Mouse (Mus musculus): ENCODE results near the gene Pvalb.

Gene Pvalb

DNA sequence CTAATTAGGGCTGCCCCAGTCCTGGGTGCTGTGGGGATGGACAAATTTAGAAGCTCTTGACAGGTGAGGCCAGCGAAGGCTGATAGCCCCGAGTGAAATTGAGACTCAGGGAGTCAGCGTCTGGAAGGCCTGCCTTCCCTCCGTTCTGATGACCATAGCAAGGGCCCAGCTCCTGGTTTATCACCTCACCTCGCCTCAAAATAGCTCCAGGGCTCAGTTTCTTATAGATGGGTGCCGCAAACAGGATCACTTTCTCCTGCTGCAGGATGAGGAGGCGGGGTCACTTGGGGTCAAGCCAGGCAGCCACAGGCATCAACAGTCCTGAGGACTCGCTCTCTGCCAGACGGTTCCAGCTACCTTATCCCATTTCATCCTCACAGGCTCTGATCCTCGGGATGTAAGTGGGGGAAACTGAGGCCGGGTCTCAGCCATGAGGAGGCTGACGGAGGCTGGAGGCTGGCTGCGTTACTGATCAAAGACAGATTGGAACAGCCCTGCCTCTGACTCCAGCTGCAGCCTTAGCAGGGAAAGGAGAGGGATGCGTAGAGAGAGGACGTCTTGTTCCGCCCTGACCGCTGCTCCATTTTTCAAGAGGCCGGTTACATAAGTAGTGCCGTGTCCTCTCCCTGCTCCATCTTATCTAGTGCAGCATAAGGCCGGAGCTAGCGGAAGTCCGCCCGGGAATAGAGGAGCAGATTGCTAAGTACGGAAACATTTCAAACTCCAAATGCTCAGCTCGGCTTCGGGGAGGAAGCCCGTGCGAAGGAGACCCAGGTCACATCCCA lies 10.9 kb downstream of the Pvalb start:
- peak; percentile 91 for DNase-seq (ENCODE audit: low read depth, low spot score)

DNA sequence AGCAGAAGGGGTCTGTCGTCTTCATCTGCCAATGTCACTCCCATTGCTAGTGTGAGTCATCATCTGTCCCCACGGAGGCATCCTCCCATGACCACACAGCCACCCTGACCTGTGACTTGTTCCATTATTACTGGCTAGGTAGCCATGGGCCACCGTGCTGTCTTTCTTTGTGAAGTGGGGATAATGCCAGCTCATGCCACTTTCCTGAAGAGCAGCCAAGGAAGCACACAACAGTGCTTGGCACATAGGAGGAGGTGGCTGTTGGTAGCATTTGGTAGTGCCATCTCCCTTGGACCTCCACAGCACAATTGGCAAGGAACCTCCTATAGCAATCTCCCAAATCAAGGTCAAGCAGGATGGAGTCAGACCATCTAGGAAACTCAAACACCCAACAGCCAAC lies 11.9 kb downstream of the Pvalb start:
- peak; percentile 64 for DNase-seq (ENCODE audit: low read depth, low spot score)

DNA sequence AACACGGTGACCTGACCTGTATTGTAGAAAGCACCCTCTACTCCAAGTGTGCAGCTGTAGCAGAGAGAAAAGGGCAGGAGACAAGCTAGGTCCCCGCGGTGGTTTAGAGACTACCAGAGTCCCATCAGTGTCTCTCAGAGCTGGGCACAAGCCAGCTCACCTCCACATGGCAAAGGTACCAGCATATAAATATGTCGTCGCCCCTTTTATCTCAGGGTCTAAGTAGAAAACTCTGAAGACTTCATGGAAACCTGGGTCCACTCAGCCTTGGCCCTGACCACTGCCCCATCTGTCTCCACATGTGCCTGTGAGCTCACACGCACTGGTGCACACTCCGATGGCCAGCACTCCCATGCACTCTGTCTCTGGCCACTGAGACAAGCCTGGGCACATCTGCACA lies 16.6 kb downstream of the Pvalb start:
- peak; percentile 70 for DNase-seq (ENCODE audit: low read depth, low spot score)

DNA sequence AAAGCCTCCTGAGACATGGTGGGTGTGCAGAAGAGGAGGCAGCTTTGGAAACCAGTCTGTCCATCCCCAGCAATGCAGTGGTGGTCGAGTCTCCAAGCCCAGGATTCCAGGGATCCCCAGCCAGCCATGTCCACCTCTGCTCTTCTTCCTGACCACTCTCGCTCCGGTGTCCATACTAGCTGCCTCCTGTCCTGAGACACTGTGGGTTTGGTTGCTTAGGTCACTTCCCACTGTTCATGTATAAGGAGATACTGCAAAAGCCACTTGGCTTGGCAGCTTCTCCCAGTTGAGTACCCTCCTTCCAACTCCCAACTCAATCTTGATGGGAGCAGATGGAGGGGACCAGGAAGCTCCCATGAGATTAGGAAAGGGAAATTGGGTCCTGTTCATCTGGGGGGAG lies 17.7 kb downstream of the Pvalb start:
- DNase-seq (ENCODE audit: low read depth, low spot score), result peak; percentile 77

DNA sequence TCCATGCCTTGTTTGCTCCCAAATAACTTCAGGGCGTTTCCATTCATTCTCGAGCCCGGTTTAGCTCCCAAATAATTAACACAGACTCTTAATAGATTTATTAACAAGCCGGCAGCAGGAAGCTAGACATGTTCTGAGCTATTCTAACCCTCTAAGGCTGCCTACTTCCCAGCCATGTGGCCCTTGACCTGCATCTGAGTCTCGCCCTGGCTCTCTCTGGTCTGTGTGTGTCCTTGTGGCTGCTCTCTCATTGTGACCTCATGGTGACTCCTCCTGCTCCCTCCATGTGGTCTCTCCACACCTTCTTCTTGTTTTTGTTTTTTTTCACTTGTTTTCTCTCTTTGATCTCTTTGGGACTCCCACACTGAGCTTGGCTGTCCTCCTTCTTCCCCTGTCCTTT lies 19.3 kb downstream of the Pvalb start:
- DNase-seq (ENCODE audit: low read depth, low spot score), result peak; percentile 70

DNA sequence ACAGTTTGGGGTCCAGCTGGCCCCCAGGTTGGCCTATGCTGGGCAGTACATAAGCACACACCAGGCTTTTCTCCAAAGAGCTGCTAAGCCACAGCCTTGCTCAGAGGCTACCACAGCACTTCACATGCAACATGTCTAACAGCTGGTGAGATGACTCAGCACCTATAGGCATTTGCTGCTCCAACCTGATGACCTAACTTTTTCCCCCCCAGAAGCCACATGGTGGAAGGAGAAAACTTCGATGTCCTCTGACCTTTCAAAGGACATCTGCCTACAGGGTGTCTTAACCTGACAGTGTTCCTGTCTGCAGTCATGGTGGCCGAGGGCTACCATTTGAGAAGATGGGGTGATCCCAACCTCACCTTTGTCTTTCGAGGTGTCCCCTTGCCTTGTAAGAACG lies 20.6 kb downstream of the Pvalb start:
- DNase-seq (ENCODE audit: low read depth, low spot score), result peak; percentile 57

DNA sequence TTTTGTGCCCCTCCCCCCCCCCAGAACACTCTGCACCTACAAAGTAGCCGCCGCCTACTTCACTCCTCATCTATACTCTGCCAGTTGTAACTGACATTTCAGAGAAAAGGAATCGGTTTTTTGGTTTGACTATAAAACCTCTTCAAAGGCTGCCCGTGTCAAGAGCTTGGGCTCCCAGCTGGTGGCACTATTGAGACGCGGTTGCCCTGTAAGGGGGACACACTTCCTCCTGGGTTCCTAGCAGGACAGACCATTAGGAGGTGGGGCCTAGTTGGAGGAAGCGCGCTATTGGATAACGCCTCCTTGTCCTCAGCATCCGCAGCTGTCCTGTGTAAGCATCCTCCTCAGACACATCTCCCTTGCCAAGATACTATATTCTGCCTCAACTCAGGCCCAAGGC lies 21.3 kb downstream of the Pvalb start:
- peak; percentile 54 for DNase-seq (ENCODE audit: low read depth, low spot score)

DNA sequence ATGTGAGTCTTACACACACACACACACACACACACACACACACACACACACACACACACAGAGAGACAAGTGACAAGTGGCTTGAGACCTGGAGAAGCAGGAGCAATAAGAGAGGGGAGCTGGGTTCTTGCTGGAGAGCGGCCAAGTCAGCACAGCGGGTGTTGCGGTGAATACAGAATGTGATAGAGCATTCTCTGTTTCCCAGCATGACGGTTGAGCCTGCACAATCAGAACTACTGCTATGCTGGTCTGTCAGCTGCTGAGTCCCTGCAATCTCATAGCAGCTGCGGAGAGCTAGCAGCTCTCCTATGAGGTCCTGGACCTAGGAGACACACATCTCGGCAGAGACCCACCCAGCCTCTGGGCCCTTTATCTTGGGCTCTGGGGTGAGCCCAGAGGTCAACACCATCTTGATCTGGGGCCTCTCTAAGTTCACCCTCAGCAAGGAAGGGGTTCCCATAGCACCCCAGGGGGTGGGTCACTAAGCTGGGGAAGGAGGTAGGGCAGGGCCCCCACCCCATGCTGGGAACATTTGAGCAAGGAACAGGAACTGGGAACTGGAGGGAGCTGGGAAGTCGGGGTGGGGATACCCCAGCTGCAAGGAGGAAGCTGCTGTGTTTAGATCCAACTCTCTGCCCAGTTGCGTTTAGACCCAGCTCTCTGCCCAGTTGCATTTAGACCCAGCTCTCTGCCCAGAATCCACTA lies 24.3 kb downstream of the Pvalb start:
- DNase-seq (ENCODE audit: low read depth, low spot score), result no peak

DNA sequence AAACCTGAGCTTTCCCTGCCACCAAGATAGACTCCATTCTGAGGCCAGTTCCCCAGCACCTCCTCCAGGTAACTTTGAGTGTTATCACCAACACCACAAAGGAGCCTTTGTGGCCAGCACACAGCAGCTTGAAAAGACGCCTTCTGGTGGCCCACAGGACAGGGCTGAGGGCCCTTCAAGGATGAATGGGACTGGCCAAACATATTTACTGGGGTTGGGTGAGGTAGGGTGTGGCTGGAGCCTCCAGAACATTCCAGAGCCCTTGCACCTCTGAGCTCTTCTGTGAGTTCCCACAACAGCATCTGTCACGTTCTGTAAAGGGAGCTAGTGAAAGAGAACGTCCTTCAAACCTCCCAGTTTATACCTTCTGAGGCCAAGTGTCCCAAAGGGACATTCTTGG lies 26.4 kb downstream of the Pvalb start:
- DNase-seq (ENCODE audit: low read depth, low spot score), result no peak

DNA sequence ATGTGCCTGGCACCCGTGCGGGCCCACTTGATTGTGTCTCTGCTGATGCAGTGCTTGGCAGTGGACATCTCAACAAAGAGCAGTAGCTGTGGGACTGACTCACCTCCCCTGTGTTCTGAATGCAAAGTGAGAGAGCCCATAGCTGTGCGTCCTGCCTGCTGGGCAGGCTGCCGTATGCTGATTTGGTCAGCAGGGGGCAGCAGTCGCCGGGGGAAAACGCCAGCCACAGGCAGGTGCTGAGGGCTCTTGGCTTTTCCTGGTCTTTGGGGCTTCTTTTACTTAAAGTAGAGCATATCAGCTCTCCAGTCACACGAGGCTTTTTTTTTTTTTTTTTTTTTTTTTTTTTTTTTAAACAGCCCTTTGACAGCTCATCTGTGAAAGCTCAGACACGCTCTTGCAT lies 27.8 kb downstream of the Pvalb start:
- peak; percentile 56 for DNase-seq (ENCODE audit: low read depth, low spot score)

DNA sequence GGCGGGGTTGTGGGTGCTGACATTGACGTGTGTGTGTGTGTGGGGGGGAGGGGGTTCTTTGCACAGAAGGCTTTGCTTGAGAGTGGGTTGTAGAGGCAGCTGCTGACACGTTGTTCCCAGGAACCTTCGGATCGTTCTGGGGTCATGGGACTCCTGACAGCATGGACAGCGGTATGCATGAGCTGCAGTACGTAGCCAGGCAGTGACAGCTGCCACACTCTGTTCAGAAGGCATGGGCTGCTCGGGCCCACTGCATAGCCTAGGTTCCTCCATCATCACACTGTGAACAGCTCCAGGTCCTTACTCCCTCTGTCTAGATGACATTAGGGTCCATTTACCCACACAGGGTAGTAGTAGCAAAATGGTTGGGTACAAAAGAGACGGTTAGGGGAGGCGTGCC lies 28.9 kb downstream of the Pvalb start:
- no peak for DNase-seq (ENCODE audit: low read depth, low spot score)

DNA sequence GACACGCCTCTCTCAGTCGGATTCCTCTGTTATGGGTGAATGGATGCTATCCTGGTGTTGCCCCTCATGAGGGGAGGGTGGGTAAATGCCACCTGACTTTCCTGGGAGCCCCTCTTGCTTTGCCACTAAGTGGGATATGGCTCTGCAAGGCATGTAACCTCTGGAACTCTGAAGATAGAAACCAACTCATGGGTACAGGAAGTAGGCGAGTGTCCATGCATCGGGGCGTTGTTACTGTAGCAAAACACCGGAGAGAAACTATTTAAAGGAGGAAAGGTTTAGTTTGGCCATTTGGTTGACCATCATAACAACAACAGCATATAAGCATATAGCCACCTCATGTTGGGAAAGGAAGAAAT lies 31.3 kb downstream of the Pvalb start:
- DNase-seq (ENCODE audit: low read depth, low spot score), result no peak

DNA sequence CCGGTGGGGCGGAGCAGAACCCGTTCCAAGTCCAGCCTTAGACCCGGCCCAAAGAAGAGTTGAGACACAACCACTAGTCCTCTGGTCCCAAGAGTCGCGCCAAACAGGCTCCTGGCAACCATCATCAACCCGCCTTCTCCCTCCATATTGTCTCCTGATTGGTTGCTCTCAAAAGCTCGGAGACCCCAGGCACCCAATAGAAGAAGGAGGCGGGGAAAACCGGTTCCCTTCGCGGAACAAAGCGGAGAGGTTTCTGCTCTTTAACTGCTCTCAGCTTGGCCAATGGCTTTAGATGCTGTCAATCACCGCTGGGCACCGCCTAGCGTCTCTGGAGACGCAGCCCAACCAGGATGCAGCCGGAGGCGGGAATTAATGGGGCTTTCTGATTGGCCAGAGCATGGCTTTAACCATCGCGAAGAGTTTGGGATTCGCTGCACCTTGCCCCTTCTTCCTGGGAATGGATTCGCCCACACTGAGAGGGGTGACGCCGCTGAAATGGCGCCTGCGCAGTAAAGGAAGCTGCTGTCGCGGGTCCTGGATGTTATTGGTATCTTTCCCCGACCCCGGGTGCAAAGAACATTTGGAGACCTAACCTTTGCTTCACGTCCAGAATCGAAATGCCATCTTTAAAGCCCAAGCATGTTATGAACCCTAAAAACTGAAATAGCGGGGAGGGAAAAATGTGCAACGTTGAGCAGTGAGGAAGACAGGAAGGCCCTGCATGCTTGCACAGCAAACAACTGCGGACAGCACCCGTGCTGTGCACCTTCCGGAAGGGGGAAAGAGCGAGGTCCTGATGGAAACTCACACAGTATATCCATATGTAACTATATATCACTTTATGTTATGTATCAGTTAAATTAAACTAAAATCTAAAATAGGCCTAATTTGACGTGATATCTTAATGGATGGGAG lies 32.0 kb downstream of the Pvalb start, which contains the start of gene Ift27:
Gene Ift27 (minus strand): TSS at position 136 of the 915 bp plus-strand sequence.
- peak; percentile 99 for DNase-seq (ENCODE audit: low read depth, low spot score)

DNA sequence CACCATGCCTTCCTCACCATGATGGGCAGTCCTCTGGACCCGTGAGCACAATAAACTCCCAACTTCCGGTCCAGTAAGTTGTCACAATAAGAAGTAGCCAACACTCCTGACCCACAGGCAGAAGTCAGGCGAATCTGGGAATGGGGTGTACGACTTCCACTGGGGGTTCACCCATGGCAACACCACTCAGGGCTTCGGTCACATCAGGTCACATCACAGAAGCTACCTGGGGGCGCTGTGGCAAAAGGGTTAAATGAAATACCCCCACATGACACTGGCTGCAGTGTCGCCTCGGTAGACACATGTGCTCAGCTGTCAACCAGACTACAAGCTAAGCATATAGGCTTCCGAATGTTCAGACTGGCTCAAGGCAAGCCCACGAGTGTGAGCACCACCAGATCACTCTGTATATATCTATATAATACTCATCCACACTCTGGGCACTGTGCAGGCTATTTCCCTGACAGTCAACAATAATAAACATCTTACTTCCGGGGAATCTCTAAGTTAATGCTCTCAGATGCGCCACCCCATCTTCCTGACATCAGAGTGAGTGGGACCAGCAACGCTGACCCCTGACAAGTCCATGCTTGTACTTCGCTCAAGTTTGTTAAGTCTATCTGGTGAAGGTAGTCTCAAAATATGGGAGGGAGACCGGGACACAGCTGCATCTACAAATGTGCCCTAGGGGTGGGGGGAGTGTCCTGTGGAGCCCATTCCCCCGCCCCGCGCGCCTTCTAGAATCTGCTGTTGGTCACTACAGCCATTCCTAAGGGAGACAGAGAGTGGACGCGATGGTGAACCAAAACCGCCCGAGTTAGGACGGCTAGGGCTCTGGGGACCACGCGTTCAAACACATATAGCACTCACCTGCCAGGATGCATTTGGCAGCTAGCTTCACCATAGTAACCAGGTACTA lies 33.0 kb downstream of the Pvalb start:
- no peak for DNase-seq (ENCODE audit: low read depth, low spot score)

DNA sequence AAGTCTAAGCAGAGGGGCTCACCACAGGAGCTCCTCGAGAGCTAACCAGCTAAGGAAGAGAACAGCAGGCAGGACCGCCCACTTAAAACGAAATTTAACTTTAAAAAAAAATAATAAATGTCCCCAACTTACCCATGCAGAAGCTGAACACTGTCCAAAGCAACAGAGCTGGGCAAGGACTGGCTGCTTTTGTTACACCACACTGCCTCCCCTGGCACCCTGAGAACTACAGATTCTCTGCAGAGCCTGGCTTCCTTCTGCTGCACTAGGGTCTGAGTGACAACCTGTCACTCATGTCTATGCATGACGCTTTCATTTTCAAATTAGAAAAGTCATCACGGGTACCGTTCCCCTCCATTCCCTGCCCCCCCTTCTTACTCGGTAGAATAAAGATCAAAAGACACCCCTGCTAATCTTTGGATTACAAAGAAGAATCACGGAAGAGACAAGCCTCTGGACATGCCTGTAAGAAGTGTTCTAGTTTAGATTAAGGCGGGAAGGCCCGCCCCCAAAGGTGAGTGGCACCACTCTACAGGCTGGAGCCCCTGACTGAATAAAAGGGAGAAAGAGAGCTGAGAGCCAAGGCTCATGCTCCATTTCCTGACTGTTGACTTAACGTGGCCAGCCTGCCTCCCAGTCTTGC lies 33.8 kb downstream of the Pvalb start:
- no peak for DNase-seq (ENCODE audit: low read depth, low spot score)

DNA sequence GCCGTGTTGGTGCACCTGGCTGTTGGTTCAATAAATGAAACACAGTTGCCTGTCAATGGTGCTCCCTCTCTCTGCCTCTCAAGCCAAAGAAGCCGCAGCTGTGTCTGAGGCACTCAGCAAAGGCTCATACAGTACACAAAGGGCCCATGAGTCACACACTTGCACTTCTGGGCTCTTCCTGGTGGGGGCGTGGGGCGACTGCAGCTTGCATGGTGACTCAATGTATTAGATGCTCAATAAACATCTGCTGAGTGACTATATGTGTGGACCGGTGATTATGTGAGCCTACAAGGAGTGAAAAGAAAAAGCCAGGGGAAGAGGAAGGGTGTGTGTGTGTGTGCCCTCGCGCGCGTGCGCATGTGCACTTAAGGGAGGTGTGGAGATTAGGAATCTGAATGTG lies 34.5 kb downstream of the Pvalb start:
- no peak for DNase-seq (ENCODE audit: low read depth, low spot score)

DNA sequence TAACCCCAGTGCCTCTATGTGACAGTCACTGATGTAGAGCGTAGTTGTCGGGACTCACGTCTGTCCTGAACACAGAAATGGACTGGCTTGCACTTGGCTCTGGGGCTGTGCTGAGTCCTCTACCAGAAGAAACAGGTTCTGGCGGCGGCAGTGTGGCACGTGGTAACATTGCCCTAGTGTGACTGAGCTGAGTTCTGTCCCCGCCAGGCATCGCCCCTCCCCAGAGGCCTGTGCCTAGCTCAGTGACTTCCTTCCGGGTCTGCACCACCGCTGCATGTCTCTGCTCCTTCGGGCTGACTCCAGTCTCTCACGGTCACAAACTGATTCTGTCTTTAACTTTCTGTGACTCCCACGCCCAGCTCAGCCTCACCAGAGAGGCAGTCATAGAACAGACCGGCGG lies 35.5 kb downstream of the Pvalb start:
- DNase-seq (ENCODE audit: low read depth, low spot score), result no peak

DNA sequence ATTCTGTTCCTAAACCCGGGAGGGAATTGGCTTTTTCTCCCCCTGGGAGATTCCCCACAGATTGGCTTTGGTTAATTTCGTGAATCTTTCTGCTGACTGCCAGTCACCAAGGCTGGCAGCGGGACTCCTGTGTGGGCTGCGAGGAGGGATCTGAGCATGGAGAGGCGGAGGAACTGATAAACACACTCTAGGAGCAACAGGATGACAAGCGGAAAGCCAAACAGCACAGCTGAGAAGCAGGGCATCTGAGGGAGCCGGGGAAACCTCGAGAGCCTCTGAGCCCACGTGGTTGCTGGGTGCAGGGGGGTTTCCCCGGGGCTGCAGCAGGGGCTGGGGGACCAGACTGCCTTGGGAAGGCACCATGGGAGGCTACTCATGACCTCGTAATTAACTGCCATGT lies 36.6 kb downstream of the Pvalb start:
- DNase-seq (ENCODE audit: low read depth, low spot score), result no peak

DNA sequence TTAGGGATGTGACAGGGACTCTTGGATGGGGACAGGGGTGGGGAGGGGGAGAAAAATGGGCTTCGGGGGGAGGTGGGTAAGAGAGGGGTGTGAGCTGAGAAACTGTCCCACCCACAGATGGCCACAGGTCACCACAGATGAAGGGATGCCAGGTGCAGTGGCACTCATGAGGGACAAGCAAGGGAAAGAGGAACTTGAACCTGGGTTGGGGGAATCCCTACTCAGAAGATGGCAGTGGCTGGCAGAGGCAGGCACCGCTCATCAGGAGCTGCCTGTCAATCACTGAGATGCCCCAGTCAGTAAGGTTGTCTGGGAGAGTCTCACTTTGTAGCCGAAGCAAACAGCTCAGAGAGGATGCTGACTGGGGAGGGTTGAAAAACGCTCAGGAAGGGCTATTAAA lies 40.9 kb downstream of the Pvalb start:
- no peak for DNase-seq (ENCODE audit: low read depth, low spot score)

DNA sequence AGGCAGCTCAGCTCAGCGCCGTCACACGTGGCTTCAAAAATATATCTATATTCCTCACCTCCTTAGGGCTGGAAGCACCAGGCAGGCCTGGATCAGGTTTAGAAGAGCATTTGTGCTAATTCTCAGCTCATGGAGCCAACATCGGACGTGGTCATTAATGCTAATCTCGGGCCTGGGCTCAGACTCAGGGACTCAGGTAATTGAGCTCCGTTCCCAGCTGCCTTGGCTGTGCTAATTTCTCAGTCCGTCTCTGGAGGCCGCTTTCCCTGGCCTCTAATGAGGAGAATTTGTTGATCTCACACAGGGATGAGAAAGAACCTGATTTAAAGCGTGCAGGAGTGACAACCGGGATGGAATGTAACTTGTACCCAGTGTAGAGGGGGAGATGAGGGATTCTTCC lies 41.7 kb downstream of the Pvalb start:
- no peak for DNase-seq (ENCODE audit: low read depth, low spot score)

DNA sequence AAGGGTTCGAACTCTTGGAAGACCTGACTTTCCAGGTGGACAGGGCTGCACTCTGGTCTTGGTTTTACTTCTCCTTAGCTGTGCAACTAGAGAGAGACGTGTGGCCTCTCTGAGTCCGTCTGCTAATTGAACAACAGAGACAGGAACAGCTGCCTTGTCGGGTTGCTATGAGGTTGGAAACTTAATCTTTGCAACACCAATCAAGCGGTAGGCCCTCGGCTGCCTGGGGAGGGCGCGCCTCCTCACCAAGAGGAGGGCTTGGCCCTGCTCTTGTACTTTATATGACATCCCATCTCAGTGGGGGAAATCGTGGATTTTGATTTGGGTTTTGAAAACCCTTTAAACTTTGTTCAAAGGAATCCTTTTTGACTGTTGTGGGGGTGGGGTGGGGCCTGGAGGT lies 44.3 kb downstream of the Pvalb start:
- no peak for DNase-seq (ENCODE audit: low read depth, low spot score)

Data from skeletal muscle tissue, adult 2 months (tissue).